Mouse (Mus musculus) cerebellum, postnatal 10 days (tissue): Measurements from ENCODE around the gene Myof.

ENCODE experiments used
- DNase-seq, 2 experiments: peaks; one replicate each; pipeline ENCODE4 v3.0.0; 2021; ENCODE audit warnings: mixed read lengths in 2 of 2

The Myof gene

DNA sequence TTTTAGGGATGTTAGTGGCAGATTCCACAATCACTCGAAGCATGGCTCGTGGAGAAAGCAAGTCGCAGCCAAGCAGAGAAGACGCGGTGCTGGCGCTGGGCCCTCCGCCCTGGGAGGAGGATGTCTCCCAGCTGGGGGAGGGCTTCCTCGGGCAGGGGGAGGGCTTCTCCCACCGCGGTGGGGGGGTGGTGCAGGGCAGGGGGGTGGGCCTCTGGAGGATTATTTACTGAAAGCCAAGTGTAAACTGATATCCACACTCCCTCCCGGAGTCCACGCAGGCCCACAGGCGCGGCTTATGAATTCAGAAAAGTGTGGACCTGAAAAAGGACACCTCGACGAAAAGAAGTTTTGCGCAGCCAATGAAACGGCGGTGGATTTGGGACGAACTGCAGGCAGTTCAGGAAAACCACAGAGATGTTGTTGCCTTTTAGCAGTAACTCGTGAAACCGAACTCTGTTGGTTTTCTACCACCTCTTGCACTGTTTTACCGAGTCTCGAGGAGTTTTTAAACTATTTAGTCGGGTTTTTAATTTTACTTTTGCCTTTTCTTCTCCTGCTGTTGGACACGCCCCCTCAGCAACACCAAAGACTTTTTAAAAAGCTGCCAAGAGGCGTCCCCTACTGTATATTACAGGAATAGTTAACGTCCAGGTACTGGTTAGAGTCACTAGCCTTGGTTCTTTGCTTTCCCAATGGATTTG is at the start of gene Myof:
Gene Myof (minus strand): TSS at position 297 of the 701 bp plus-strand sequence.
- DNase-seq = peak; percentile 53 to 66

DNA sequence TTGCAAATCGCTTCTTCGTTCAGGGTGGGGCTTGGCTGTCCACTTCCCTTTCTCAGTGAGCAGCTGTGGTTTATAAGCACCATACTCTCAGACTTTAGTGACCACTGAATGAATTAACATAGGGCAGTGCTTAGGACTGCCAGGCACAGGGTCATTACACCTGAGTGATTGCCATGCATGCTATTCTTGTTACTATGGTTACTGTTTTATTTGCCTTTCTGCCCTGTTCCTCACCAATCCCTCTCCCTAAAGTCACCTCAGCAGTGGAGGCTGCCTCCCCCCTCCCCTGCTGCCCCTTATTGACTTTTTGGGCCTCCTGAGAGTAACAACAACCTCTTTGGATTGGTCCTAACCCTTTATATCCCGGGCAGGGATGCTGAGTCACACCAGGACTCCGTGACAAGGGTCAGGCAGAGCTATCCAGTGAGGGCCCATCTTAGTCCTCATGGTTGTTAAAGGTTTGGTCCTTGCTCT is 48.2 kb upstream of the Myof start:
- no peak for DNase-seq

DNA sequence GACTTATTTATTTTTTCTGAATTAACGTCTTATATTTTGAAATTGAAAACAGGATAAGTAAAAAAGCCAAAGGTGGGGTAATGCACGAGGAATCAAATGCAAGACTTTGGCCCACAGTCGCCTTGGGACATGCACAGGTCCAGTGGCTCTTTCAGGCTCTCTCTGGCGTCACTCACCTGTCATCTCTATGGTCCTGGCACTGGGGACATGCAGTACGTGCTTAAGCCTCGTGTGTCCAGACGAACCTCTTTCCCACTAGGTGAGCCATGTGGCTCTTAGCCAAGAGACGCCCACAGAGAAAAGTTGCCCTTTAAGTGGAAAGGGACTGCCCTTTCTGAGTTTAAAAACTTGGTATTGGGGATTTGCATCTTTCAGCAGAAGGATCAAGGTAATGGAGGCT is 46.0 kb upstream of the Myof start:
- no peak for DNase-seq

- peak; percentile 70 to 78 for DNase-seq
Measured at GRCm38 (mm10) chr19:38086948-38087551, 43.7 kb upstream of the Myof start.

- peak in 1 of 2 experiments; percentile 9 for DNase-seq
Measured at GRCm38 (mm10) chr19:38085841-38086240, 42.5 kb upstream of the Myof start.

GRCm38 (mm10) chr19:38082931-38083525 is 39.7 kb upstream of the Myof start:
- DNase-seq = no peak

DNA sequence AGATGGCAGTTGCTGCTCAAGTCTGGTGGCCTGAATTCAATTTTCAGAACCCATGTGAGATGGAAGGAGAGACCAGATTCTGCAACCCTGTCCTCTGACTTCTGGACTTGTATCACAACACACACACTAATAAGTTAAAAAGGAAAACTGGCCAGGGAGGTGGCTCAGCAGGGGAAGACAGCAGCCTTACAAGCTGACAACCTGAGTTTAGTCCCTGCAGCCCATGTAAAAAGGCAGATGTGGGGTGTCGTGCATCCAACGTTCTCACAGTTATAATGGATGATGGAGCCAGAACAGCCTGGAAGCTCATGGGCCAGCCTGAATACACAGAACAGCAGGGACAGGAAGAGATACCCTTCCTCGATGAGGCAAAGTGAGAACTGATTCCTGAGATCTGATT is 38.0 kb upstream of the Myof start:
- DNase-seq = no peak

GRCm38 (mm10) chr19:38077851-38078540 is 34.6 kb upstream of the Myof start:
- DNase-seq = peak; percentile 57 to 73

GRCm38 (mm10) chr19:38076251-38076650 is 32.9 kb upstream of the Myof start:
- peak; percentile 86 to 90 for DNase-seq

DNA sequence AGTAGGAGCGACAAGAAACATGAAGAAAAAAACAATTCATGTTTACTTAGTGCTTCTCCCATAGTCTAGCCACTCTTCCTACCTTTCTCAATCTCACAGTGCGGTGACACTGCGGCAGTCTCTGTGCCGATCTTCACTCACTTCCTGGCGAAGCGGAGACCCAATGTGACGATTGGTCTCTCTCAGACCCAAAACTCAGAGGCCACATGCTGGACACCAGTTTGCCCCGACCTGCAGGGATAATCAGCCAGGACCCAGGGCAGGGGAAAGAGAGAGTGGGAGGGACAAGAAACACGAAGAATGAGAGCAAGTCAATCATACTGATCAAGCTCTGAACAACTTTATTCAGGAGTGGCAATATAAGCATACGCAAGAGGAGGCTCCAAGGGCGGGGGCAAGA is 31.7 kb upstream of the Myof start:
- DNase-seq = no peak

DNA sequence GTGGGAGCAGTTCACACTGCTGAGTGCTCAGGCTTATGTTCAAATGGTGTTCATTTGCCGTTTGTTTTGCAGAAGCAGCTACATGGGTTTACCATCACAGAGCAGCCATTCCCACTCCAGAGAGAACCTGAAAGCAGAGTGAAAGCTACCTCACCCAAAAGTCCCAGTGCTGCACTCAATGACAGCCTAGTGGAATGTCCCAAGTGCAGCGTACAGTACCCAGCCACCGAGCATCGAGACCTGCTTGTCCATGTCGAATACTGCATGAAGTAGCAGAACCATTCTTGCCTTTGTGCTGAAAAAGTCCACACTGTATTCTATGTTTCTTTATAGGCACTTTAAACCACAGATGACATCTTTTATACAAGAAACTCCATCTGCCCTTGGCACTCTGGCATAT is 29.8 kb upstream of the Myof start:
- no peak for DNase-seq

GRCm38 (mm10) chr19:38064051-38064450 is 20.7 kb upstream of the Myof start:
- DNase-seq = no peak

GRCm38 (mm10) chr19:38063201-38063600 is 19.8 kb upstream of the Myof start:
- no peak for DNase-seq

DNA sequence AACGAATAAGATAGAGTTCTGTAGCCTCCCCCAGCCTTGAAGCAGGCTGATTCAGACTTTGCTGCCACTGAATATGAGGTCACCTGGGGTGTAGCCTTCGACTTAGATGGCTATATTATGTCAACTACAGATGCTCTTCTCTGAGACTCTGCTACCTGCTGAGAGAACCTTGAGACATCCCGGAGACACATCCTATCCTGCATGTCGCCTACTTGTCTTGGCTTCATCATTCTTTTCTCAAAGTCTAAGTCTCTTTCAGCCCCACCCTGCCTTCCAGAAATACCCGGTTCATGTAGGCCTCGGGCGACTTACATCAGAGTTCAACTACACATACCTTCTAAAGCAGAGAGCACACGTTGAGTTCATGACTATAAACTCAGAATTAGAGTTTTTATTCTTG is 13.6 kb upstream of the Myof start:
- DNase-seq = no peak

GRCm38 (mm10) chr19:38056276-38056675 is 12.9 kb upstream of the Myof start:
- DNase-seq = no peak

DNA sequence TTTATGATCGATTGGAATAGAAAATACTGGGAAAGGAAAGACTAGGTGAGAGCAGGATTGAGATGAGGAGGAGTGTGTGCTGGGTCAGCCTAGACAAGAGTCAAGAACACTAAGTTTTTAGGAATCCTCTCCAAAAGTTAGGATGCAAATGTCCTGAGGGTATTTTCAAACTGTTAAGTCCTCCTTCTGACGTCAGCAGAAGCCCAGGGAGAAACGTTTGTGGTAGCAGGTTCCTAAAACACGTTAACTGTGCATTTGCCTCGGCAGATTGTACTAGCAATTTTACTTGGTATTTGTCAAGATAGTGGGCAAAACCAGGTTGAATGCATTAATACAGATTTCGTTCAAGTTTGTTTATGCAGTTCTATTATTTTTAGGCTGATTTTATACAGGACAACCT is 12.4 kb upstream of the Myof start:
- no peak for DNase-seq

GRCm38 (mm10) chr19:38054720-38055192 is 11.4 kb upstream of the Myof start, which contains the start of gene Cep55:
Cep55 (plus strand) TSS chr19:38055011.
- peak; percentile 98 to 99 for DNase-seq

DNA sequence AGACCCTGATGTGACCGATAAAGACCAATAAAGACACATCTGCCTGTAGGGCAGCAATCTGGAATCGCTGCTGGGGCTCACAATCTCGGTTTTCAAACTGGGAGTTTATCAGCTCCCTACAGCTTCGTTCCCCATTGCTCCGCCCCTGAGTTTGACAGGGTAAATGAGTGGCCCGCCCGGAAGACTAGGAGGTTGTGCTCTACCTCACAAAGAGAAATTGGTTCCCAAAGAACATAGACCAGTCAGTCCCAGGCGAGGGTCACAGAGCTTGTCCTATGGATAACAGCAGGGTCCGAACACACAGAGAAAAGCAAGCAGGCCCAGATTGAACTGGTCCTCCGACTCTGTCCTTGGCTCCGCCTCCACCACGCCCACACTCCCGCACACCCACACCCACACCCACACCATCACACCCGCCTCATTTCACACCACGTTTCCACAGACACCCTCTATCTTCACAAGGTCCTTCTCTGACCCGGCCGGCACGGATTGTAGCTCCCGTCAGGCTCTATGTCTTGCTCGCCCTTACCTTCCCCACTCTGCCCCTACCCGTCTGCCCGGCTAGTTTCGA is 10.9 kb upstream of the Myof start:
- peak; percentile 84 for DNase-seq

DNA sequence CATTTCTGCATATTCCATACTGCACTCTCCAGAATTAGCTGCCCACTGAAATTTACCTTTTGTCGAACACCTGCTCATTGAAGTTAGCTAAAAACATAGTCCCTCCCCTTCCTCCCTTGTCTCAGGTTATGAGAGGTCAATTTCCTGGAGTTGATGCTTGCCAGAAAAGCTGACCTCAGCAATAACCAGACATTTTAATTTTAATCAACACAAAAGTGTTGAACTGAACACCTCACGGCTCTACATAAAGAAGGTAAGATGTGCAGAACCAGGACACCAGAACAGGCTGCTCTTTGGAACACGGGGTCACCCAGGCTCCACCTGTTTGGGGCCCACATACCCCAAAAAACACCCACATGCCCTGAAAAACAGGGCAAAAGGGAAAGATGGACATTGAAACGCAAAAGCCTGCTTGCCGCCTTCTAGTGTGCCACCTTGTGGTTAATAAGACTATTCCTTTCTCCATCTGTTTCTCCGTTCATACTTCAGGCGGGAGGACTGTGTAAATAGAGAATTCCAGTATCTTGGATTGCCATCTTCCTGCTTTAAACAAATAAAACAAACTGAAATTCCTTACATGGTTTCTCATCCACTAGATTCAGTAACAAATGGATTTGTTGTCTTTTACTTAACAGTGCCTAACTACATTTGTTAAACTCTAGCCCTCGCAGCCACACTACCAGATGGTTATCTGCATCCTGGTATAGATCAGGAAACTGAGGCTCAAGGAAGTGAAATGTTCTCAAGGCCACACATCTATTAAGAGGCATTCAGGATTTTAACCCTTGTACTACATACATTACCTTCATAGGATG is 10.1 kb upstream of the Myof start:
- DNase-seq = peak; percentile 44 to 59

DNA sequence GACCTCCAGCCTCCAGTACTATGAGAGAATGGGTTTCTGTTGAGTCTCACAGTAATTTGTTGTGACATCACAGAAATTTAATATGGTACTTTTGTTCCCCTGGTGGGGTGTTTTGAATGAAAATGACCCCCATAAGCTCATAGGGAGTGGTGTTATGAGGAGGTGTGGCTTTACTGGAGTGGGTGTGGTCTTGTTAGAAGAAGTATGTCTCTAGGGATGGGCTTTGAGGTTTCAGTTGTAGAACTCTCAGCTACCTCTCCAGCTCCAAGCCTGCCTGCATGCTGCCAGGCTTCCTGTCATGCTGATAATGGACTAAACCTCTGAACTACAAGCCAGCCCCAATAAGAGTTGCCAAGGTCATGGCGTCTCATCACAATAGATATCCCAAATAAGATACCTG is 6.3 kb upstream of the Myof start:
- no peak for DNase-seq

DNA sequence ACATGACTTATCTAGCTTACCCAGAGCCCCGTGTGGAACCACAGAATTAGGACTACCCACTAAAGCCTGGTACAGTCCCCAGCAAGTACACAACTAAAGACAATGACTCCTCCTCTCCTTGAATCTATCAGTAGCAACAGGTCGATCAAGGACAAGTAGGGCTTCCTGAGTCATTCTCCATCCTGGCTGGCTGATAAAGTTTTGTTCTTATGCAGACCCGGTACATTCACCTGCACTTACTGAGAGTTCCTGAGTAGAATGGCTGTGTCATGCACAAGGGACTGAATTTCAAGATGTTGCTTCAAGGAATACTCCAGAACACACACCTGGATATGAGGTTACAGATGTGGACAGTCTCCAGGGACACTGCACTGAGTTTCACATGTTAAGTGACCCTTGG is 1.8 kb upstream of the Myof start:
- DNase-seq = no peak

DNA sequence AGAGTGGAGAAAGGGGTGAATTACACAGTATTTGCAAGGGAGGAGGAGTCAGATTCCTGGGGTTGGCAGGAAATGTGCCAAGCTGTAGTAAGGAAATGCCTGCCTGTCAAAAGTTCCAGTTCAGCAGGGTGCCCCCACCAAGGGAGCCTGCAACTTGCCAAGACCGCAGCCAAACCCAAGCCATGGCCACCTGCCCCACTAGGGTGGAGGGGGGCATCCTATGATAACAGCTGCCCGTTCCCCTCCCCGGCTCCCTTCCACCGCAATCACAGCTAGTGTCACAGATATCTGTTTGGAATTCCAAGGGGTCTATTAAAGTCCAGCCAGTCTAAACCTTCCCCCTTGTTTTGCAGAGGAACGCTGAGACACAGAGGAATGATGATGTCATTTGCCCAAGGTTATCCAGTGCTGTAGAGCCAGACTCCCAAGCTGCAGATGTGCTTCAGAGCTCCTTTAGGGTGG is 1.1 kb downstream of the Myof start:
- peak; percentile 35 to 58 for DNase-seq
